Mouse (Mus musculus) frontal cortex, postnatal 14 days (tissue): ENCODE measurements at regions not wholly inside any gene's neighbourhood (a gene's known extent, or its start where the extent isn't known, plus 50 kb on each side); places are given as distances from the start of the nearest gene placed in this dataset.

Experiments used
- DNase-seq, 2 experiments: peaks; one replicate each; pipeline ENCODE4 v3.0.0; 2022; ENCODE audit warnings: low spot score in 2 of 2

DNA sequence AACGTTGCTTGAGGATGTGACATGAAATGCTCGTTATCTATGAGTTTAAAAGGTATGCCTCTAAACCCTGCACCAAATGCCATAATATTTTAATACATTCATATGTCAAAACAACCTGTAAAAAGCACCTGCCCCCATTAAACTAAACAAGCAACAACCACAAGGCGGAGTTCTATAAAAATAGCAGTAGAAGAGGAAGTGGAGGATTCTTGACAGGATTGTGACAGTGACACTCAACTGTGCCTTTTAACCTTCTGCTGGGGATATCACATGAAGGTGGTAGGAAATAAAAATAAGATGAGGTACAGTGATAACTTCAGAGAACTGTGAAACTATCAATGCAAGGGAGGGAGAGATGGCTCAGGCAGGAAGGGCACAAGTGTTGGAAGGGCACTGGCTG, 58.6 kb upstream of the Dbx2 start:
- no peak for DNase-seq

DNA sequence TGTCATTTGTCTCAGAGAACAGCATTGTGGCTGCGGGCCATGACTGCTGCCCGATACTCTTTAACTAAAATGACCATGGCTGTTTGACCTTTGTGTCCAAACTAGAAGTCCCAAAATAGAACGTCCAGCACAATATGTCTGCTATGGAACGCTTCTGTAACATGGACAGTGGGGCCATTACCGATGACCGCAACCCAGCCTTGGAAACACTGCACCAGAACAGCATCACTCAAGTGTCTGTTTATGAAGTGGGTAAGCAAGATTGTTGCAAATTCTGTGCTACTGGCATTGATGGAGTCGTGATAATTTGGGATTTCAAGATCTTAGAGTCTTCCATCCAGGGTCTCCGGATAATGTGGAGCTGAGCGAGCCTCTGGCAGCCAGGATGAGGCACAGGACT, 60.2 kb upstream of the Dbx2 start:
- no peak for DNase-seq

DNA sequence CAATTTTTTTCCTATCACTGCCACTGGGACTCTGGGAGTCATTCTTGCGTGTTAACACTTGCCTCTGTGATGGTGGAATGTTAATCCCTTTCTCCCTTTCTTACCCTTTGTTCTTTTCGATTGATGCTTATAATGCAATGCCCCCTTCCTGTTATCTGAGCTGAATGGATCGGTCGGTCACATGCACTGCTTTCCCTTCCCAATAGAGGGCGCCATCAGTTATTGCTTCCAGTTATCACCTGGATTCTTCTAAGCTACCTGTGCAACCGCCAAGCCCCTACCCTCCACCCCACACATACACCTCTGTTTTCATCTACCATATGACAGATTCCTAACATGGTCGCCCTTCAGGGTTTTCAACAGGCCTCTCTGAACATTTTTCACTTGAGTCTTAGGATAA, 66.9 kb upstream of the Ano6 start:
- no peak for DNase-seq

DNA sequence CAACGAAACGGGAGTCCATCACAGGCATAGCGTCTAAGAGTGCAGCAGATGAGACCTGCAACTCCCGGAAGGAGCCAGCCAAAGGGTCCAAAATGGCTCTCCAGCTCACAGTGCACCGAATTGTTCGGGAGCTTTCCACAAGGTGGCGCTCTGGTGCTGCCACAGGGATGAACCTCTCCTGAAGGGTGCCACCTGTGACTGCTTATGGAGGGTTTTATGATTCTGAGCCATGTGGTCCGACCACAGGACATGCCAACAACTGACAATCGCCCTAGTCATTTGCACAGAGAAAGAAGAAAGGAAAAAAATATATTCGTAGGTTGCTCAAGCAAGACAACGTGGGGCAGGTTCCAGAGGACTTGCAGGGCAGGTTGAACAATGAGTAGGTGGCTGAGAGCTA, 64.8 kb upstream of the Ano6 start:
- DNase-seq: peak; percentile 73 to 84

DNA sequence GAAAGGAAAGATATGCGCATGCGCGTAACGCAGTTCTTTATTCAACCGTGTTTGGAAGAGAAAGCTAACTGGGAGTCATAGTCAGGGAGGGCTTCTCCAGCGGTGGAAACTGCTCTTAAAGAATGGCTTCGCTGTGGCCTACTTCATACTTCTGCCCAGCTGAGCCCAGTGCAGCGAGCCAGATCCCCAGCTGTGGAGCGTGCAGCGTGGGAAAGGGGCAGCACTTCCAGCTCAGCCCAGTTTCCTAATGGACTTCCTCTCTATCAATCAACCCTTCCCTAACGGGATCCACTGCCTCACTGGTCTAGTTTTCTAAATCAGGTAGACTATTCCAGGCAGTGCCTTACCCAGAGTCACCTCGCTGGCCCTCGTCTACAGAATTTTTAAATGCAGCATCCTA, 64.1 kb upstream of the Ano6 start:
- no peak for DNase-seq

DNA sequence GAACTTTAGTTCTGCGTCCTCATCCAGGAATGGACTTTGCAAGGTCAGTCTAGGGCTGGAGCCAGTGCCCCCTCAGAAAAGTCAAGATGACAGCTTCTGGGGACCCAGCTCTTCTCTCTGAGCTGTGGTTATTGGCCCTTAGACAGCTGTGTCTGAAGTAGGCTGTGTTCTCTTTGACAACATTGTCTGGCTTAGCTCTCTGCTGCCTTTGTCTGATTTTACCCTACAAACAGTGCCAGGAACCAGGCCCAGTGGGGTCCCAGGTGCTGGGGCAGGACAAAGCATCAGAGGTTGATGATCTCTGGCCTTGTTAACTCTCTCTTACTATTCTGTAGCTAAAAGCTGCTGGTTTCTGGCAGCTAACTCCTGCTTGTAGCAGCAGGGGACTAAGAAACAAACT, 54.9 kb upstream of the Ano6 start:
- no peak for DNase-seq
